Mouse (Mus musculus) CH12.LX (cell line): Measurements from ENCODE around the gene Chd4. TPM values are rescaled to one million over a fixed set of nuclear protein-coding genes. Genes with fewer than 3 reads are reported as not detected.

Experiments used
- DNase-seq: peaks from one replicate; pipeline ENCODE4 v3.0.0-alpha.2; 2013; ENCODE audit errors: extremely low read depth
- H3K27ac ChIP-seq: 2 replicates; pipeline ENCODE4 v1.5.1; 2012; ENCODE audit warnings: low read depth, mild to moderate bottlenecking, control low read depth, moderate library complexity; ENCODE audit not compliant: insufficient read depth
- H3K27me3 ChIP-seq: replicated peaks from 2 replicates; pipeline ENCODE3; 2012; ENCODE audit warnings: inconsistent platforms
- H3K36me3 ChIP-seq, 2 experiments: replicated peaks in 1 of 2; 2 replicates each; pipeline versions ENCODE3 to v1.6.1; 2012; ENCODE audit warnings: inconsistent platforms in 1 of 2, low read length in 1 of 2, mild to moderate bottlenecking in 1 of 2, mixed read lengths in 1 of 2, moderate library complexity in 1 of 2; ENCODE audit not compliant: control insufficient read depth in 1 of 2, insufficient read depth in 1 of 2
- H3K4me1 ChIP-seq, 2 experiments: 2 replicates each; pipeline ENCODE4 v1.6.1; 2012; ENCODE audit warnings: inconsistent platforms in 1 of 2, moderate library complexity in 1 of 2; ENCODE audit not compliant: insufficient read depth in 2 of 2, control insufficient read depth in 1 of 2
- H3K4me2 ChIP-seq: 2 replicates; pipeline ENCODE4 v1.6.1; 2012; ENCODE audit warnings: low read depth, mild to moderate bottlenecking, control low read depth; ENCODE audit not compliant: poor library complexity, insufficient read depth, severe bottlenecking
- H3K4me3 ChIP-seq, 3 experiments: fragments of 150-350 bp in 1 of 3; sonication (generic) in 1 of 3; replicated peaks in 1 of 3; 2 replicates each; pipeline versions ENCODE3 to v1.5.1; 2011 to 2012; ENCODE audit warnings: low read depth in 2 of 3, low read length in 2 of 3, mild to moderate bottlenecking in 2 of 3, moderate library complexity in 2 of 3, control low read depth in 1 of 3, improper control_type of control experiment in 1 of 3, inconsistent platforms in 1 of 3, mixed read lengths in 1 of 3; ENCODE audit not compliant: poor library complexity in 1 of 3
- H3K79me2 ChIP-seq: replicated peaks from 2 replicates; pipeline ENCODE4 v1.6.1; 2012; ENCODE audit warnings: mild to moderate bottlenecking, moderate library complexity; ENCODE audit not compliant: control insufficient read depth, poor library complexity, insufficient read depth, severe bottlenecking; ENCODE audit errors: extremely low read depth
- H3K9ac ChIP-seq: 2 replicates; pipeline ENCODE4 v1.6.1; 2012; ENCODE audit warnings: low read depth, mild to moderate bottlenecking, control low read depth, moderate library complexity; ENCODE audit not compliant: insufficient read depth
- H3K9me3 ChIP-seq: replicated peaks from 2 replicates; pipeline ENCODE3; 2012; ENCODE audit warnings: low read length, inconsistent platforms, mixed read lengths
- CTCF ChIP-seq, 2 experiments: IDR thresholded peaks in 1 of 2; conservative IDR thresholded peaks in 1 of 2; 2 replicates each; pipeline ENCODE4 v1.5.1; 2011 to 2012; ENCODE audit warnings: low read depth in 2 of 2, low read length in 2 of 2, improper control_type of control experiment in 1 of 2, inconsistent platforms in 1 of 2, mild to moderate bottlenecking in 1 of 2, moderate library complexity in 1 of 2
- E2F4 ChIP-seq: IDR thresholded peaks from 2 replicates; pipeline ENCODE4 v1.6.1; 2011; ENCODE audit warnings: low read depth, low read length, improper control_type of control experiment; ENCODE audit not compliant: insufficient replicate concordance
- ELF1 ChIP-seq: IDR thresholded peaks from 2 replicates; pipeline ENCODE4 v1.6.1; 2014; ENCODE audit warnings: low read depth, mild to moderate bottlenecking, inconsistent platforms, low read length, improper control_type of control experiment
- ETS1 ChIP-seq: conservative IDR thresholded peaks from 2 replicates; pipeline ENCODE4 v1.6.1; 2012; ENCODE audit warnings: low read depth, mild to moderate bottlenecking, inconsistent platforms, low read length, improper control_type of control experiment, moderate library complexity
- HCFC1 ChIP-seq: IDR thresholded peaks from 2 replicates; pipeline ENCODE4 v1.6.1; 2012; ENCODE audit warnings: low read depth, mild to moderate bottlenecking, inconsistent platforms, low read length, improper control_type of control experiment
- IRF4 ChIP-seq: IDR thresholded peaks from 2 replicates; pipeline ENCODE4 v1.6.1; 2014; ENCODE audit warnings: low read depth, mild to moderate bottlenecking, inconsistent platforms, low read length, improper control_type of control experiment
- MAFK ChIP-seq: IDR thresholded peaks from 2 replicates; pipeline ENCODE4 v1.6.1; 2011; ENCODE audit warnings: low read length, improper control_type of control experiment; ENCODE audit not compliant: insufficient replicate concordance
- MAX ChIP-seq: IDR thresholded peaks from 2 replicates; pipeline ENCODE4 v1.6.1; 2011; ENCODE audit warnings: low read length, improper control_type of control experiment
- MAZ ChIP-seq: IDR thresholded peaks from 2 replicates; pipeline ENCODE4 v1.6.1; 2012; ENCODE audit warnings: low read depth, mild to moderate bottlenecking, inconsistent platforms, low read length, improper control_type of control experiment, moderate library complexity
- MXI1 ChIP-seq: IDR thresholded peaks from 2 replicates; pipeline ENCODE4 v1.6.1; 2011; ENCODE audit warnings: mild to moderate bottlenecking, low read depth, low read length, improper control_type of control experiment
- POLR2A ChIP-seq: IDR thresholded peaks from 2 replicates; pipeline ENCODE4 v1.6.1; 2011; ENCODE audit warnings: low read depth, mild to moderate bottlenecking, improper control_type of control experiment, low read length
- RAD21 ChIP-seq: IDR thresholded peaks from 2 replicates; pipeline ENCODE4 v1.6.1; 2011; ENCODE audit warnings: low read depth, mild to moderate bottlenecking, low read length, improper control_type of control experiment, moderate library complexity
- SIN3A ChIP-seq: IDR thresholded peaks from 2 replicates; pipeline ENCODE4 v1.6.1; 2012; ENCODE audit warnings: low read length, improper control_type of control experiment, inconsistent platforms
- SMC3 ChIP-seq: IDR thresholded peaks from 2 replicates; pipeline ENCODE4 v1.6.1; 2011; ENCODE audit warnings: low read depth, low read length, improper control_type of control experiment
- TBP ChIP-seq: conservative IDR thresholded peaks from 2 replicates; pipeline ENCODE4 v1.6.1; 2011; ENCODE audit warnings: low read depth, low read length, improper control_type of control experiment
- USF1 ChIP-seq: IDR thresholded peaks from 2 replicates; pipeline ENCODE4 v1.6.1; 2014; ENCODE audit warnings: low read depth, mild to moderate bottlenecking, inconsistent platforms, low read length, improper control_type of control experiment
- ZC3H11A ChIP-seq: IDR thresholded peaks from 2 replicates; pipeline ENCODE4 v1.6.1; 2012; ENCODE audit warnings: low read depth, mild to moderate bottlenecking, inconsistent platforms, low read length, improper control_type of control experiment
- ZKSCAN1 ChIP-seq: IDR thresholded peaks from 2 replicates; pipeline ENCODE4 v1.6.1; 2012; ENCODE audit warnings: low read depth, inconsistent platforms, low read length, improper control_type of control experiment, borderline replicate concordance
- ZNF384 ChIP-seq: IDR thresholded peaks from 2 replicates; pipeline ENCODE4 v1.6.1; 2012; ENCODE audit warnings: low read depth, low read length, improper control_type of control experiment, inconsistent platforms
- dilution Hi-C: fragments of 300-500 bp; cut with MboI; formaldehyde crosslinking; loops from 2 replicates; pipeline ENCODE4 v1.14.3; 2020; ENCODE audit warnings: low sequenced_read_pairs; ENCODE audit not compliant: extremely low pct_unique_long_range_greater_than_20kb, extremely low pct_ligation_motif_present
- in situ Hi-C: fragments of 300-500 bp; cut with MboI; formaldehyde crosslinking; loops from 3 replicates; pipeline ENCODE4 v1.14.3; 2019; ENCODE audit warnings: low sequenced_read_pairs, low pct_ligation_motif_present, low pct_unique_long_range_greater_than_20kb, mixed read lengths
- polyA plus RNA-seq: library from polyadenylated mRNA; unstranded; fragments of >175 nt; gene quantifications from 2 replicates; pipeline ENCODE4 v1.2.1, GENCODE M21; 2012; ENCODE audit warnings: low read depth; ENCODE audit not compliant: insufficient read length
- total RNA-seq, 2 experiments: library from RNA; depleted of rRNA; stranded (reverse); fragments of 300-350 nt in 1 of 2; fragments of >200 nt in 1 of 2; gene quantifications; 2 replicates each; pipeline ENCODE4 v1.2.3; 2012 to 2014

The Chd4 gene
- total and polyA plus RNA-seq, 3 experiments = 72.7 to 200 (median 165) TPM

DNA sequence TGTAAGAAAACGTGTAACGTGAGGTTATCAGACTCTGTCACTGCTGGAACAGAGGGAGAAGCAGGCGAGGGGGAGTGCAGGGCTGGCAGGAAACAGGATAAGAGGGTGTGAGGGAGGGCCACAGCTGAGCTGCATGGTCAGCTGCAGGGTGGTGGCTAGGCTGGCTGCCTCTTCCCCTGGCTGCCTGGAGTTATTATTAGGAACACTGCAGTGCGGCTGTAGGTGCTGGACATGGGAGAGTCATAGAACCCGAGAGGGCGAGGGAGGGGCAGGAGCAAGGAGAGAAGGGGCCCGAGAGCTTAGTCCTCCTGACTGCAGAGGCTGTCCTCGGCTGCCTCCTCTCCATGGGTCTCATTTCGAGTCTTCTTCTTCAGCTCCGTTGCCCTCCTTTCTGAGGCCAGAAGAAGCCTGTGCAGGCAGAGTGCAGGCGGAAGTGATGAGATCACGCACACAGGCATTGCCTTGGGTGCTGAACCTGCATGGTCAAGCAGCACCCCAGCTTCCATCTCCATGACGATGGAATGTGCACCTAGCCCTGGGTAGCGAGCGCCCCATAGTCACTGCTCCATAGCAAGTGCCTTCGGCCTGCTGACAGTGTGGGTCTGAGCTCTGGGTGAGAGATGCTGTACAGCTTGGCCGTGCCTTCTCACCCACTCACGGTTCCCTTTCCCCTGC is 52.6 kb downstream of the Chd4 start:
- TF ChIP-seq USF1 (no peak), TBP (no peak), MAZ (no peak), POLR2A (no peak), ZNF384 (no peak), ZKSCAN1 (no peak), MAFK (no peak), ETS1 (no peak), ZC3H11A (no peak), E2F4 (no peak), SMC3 (no peak), RAD21 (no peak), SIN3A (no peak), IRF4 (no peak), CTCF (conservative IDR thresholded peaks at IDR 0.05 in 1 of 2, IDR thresholded peaks at IDR 0.05 in 1 of 2; ENCODE audit: low read depth in 2 of 2, low read length in 2 of 2) (no peak), HCFC1 (no peak), MAX (no peak), MXI1 (no peak)
- DNase-seq = no peak
- Histone ChIP-seq H3K79me2 (peaks cover 18% of the 10 kb centered on the region), H3K27me3 (no peaks in the 10 kb centered on the region), H3K27ac (no peak overlapping the region), H3K9me3 (no peaks in the 10 kb centered on the region), H3K36me3 (peaks cover 41 to 73% of the 10 kb centered on the region in 2 experiments), H3K4me1 (peaks cover 9 to 42% of the 10 kb centered on the region in 2 experiments), H3K4me2 (no peak overlapping the region), H3K9ac (no peak overlapping the region), H3K4me3 (no peak overlapping the region)
- dilution Hi-C loops (no loop called here), in situ Hi-C loops (no loop called here)

GRCm38 (mm10) chr6:125148926-125149568 is 53.3 kb downstream of the Chd4 start:
- H3K9ac ChIP-seq = no peak overlapping the region
- no peak overlapping the region for H3K4me2 ChIP-seq
- H3K9me3 ChIP-seq = no peaks in the 10 kb centered on the region
- no peak overlapping the region for H3K27ac ChIP-seq
- H3K36me3 ChIP-seq = peaks cover 42 to 74% of the 10 kb centered on the region in 2 experiments
- H3K27me3 ChIP-seq = no peaks in the 10 kb centered on the region
- no peak for TF ChIP-seq ELF1
- H3K79me2 ChIP-seq = peaks cover 18% of the 10 kb centered on the region
- no peak for DNase-seq
- in situ Hi-C loops = no loop called here
- H3K4me1 ChIP-seq = peaks cover 9 to 38% of the 10 kb centered on the region in 2 experiments
- H3K4me3 ChIP-seq = no peak overlapping the region
- dilution Hi-C loops = no loop called here
